Mouse (Mus musculus) ES-E14 (cell line): ENCODE data around the gene Cmas.

Experiments used
- HCFC1 ChIP-seq: IDR thresholded peaks from 2 replicates; pipeline ENCODE4 v1.6.1; 2012; ENCODE audit warnings: low read length, inconsistent platforms, borderline replicate concordance; ENCODE audit not compliant: insufficient read depth
- ZC3H11A ChIP-seq: IDR thresholded peaks from 2 replicates; pipeline ENCODE4 v1.6.1; 2012; ENCODE audit warnings: low read depth, mild to moderate bottlenecking, inconsistent platforms, low read length, borderline replicate concordance
- ZNF384 ChIP-seq: IDR thresholded peaks from 2 replicates; pipeline ENCODE4 v1.6.1; 2012; ENCODE audit warnings: low read depth, low read length, inconsistent platforms

- TF ChIP-seq ZNF384 (no peak), ZC3H11A (no peak), HCFC1 (no peak)
Measured at GRCm38 (mm10) chr6:142746765-142747164, 9.7 kb upstream of the Cmas start.
